Mouse (Mus musculus): ENCODE measurements around the gene Krt42.
"Not testable (repeated sequence)": the region's sequence is repeated elsewhere in the genome, so short reads cannot be mapped to it uniquely, and the experiment has no call there.

The Krt42 gene

DNA sequence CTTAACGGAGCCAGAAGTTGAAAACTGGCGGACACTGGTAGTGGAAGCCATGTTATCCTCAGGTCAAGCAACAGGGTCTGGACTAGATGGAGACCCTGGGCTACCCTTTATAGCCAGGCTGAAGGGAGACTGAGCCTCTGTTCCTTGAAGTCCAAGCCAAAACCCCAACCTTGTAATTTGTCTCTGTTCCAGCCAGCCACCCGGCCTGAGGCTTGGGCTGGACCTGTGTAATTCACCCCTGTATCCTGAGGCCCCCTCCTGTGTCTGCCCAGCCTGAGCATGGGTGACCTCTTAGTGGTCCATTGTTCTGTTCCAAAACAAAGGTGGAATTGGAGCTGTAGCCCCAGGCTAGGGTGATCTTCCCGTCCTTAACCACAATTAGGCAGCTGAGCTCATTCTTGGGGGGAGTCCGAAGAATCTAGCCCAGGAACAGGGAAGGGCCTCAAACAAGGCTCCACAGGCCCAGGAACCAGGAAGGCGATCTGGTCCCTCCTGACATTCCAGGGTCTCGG lies at the start of gene Krt42:
Gene Krt42, minus strand, starts transcription at position 51 of the 512 bp plus-strand sequence.
- DNase-seq (ENCODE audit: low spot score) = no peak

DNA sequence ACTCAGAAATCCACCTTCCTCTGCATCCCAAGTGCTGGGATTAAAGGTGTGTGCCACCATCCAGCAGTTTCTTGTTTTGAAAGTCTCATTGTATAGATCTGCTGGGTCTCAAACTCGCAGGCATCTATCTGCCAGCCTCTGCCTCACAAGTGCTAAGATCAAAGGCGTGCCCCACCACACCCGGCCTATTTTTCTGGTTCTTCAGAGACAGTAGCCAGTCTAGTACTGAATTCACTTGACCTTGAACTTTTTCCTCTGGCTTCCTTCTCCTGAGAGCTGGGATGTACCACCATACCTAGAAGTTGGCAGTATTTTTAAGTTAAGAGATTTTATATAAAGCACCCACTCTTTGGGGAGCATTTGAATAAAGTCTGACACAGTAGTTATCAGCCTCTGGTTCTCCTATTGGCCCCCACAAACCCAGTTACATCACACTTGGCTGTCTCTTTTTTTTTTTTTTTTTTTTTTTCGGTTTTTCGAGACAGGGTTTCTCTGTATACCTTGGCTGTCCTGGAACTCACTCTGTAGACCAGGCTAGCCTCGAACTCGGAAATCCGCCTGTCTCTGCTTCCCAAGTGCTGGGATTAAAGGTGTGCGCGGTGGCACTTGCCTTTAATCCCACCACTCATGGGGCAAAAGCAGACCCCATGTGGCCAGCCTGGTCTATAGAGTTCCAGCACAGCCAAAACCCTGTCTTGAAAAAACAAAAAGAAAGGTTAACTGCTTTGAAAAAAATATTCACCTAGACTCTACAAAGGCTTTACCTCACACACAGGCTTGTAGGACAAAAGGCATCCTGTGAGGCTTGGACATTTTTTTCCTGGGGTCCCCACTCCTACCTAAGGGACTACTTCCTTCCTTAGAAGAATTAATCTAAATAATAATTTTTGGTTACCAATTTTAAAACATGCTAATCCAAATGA lies 49.1 kb upstream of the Krt42 start:
- no peak for DNase-seq (ENCODE audit: low spot score)

GRCm38 (mm10) chr11:100317826-100318380 lies 48.2 kb upstream of the Krt42 start:
- no peak for DNase-seq (ENCODE audit: low spot score)

DNA sequence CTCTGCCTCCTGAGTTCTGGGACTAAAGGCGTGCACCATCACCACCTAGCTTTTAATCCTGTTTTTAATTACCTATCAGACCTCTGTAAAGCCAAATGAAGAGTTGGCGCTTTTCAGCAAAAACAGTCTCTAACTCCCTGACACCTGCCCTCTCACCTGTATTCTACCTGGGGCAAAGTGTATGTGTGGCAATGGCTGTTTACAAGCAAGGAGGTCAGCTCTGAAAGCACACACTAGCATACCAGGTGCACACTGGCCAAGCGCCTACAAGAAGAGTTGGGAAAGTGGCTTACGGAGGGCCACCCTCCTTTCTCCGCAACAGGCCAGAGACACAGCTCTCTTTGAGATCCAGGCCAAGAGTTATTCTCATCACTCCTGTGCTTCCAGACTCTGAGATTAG lies 45.8 kb upstream of the Krt42 start:
- no peak for DNase-seq (ENCODE audit: low spot score)

DNA sequence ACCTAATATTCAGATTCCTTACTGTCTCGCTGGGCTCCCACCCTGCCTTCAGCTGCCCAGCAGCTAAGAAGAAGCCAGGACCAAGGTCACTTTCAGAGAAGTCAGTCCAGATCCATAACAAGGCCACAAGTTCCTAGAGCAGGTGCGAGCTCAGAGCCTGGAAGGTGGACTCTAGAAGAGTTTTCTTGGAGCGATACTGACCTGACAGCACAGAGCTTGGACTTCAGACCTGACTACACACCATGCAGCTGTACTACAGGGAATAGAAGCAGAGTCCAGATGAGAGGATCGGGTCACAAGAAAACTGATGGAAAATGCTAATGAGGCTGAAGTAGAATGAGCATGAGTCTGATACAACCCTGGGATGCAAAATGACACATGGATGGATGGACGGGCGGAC lies 43.8 kb upstream of the Krt42 start:
- no peak for DNase-seq (ENCODE audit: low spot score)

DNA sequence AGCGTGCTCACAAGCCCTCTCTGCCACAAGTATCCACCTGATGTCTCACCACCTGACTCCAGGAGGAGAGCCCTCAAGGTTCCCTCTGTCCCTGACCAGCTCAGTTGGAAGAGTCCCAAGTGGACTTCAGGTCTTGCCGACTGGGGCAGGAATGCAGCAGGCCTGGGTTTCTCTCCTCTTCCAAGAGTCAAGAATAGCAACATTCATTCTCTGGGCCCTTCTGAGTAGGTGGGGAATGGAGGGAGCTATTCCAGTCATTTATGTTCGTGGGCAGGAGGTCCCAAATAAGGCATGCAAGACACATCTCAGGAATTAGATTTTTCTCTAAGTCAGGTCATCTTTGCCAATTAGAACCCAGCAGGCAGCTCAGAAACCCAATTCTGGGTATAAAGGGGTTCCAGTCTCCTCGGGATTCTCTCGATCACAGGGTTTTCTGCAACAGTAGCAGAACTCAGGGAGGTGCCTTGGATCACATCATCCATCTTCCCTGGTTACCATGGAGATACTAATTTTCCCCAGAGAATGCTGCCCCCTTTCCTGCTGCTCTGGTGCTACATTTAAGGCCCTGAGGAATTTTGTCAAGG lies 42.5 kb upstream of the Krt42 start:
- DNase-seq (ENCODE audit: low spot score) = no peak

DNA sequence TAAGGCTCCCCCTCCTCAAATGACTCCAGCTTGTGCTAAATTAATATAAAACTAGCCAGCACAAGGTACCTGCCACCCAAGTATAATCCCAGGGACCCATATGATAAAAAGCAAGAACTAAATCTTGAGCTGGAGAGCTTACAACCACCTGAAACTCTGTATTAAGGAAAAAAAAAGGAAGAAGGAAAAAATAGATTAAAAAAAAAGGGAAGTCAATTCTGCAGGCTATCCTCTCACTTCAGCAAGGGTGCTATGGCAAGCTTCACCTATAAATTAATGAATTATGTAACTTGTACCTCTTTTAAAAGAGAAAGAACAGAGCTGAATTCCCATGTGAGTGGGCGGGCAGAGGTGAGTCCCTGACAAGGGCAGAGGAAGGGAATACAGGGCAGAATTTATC lies 42.0 kb upstream of the Krt42 start:
- DNase-seq (ENCODE audit: low spot score) = no peak

GRCm38 (mm10) chr11:100308672-100309071 lies 39.0 kb upstream of the Krt42 start:
- not testable (repeated sequence) for DNase-seq (ENCODE audit: low spot score)

- DNase-seq (ENCODE audit: low spot score) = no peak
Measured at GRCm38 (mm10) chr11:100307900-100308299, 38.2 kb upstream of the Krt42 start.

DNA sequence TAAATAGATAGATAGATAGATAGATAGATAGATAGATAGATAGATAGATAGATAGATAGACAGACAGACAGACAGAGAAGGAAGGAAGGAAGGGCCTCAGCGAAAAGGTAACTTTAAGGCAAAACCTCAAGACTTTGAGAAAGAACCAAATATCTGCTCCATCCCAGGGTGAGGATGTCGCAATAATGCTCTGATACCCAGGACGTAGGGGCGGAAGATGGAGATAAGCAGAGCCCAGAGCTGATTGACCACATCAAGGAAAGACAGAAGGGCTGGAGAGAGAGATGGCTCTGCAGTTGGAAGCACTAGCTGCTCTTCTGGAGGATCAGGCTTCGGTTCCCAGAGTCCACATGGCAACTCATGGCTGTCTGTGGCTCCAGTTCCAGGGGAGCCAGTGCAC lies 31.6 kb upstream of the Krt42 start:
- no peak for DNase-seq (ENCODE audit: low spot score)

- DNase-seq (ENCODE audit: low spot score) = peak; percentile 52
Measured at GRCm38 (mm10) chr11:100300293-100300692, 30.6 kb upstream of the Krt42 start.

DNA sequence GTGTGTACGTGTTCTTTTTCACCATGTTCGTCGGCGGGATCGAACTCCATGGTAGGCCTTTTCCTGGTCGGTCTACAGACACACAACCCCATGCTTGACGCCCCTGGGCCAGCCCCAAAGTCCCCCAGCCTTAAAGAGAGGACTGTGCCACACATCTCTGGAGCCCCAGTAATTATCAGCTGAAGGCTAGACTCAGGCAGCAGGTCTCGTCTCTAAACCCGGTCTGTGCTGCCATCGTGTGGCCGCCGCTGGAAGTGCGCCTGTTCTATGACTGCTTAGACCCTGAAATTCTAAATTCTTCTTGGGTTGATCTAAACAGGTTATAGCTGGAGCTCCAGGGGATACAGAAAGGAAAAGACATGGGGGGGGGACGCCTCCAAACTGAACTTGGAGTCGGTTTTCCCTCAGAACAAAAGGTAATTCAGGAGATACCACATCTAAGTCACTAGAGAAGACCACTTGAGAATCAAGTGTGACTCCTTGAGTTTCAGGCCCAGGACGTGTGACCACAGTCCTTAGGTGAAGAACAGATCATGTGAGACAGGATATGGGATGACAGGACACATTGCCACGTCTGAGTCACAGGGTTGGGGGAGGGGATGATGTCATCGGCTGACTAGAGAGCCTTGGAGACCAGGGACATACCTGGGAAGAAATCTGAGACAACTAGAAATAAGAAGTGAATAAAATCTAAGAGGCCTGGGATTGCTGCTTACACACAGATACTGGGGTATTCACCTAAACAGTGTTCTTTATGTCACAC lies 28.8 kb upstream of the Krt42 start:
- peak; percentile 76 for DNase-seq (ENCODE audit: low spot score)

GRCm38 (mm10) chr11:100297801-100298200 lies 28.1 kb upstream of the Krt42 start:
- peak; percentile 28 for DNase-seq (ENCODE audit: low spot score)

GRCm38 (mm10) chr11:100295308-100295707 lies 25.6 kb upstream of the Krt42 start:
- peak; percentile 80 for DNase-seq (ENCODE audit: low spot score)

GRCm38 (mm10) chr11:100292884-100293283 lies 23.2 kb upstream of the Krt42 start:
- DNase-seq (ENCODE audit: low spot score) = no peak

DNA sequence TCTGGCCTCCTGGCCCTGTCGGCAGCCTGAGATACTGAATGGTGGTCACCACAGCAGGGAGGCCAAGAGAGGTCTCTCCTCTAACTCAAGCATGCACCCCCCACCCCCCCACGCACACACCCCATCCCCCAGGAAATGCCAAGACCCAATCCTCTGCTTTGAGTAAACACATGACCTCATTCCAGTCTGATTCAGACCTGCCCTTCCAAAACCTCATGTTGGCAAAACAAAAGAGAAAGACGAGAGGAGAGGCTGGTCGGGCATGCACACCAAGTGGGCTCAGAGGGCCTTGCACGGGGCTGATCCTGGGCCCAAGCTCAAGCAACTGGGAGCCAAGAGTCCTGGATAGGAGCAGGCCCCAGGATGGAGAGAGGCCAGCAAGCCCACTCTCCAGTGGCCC lies 20.6 kb upstream of the Krt42 start:
- DNase-seq (ENCODE audit: low spot score) = no peak

DNA sequence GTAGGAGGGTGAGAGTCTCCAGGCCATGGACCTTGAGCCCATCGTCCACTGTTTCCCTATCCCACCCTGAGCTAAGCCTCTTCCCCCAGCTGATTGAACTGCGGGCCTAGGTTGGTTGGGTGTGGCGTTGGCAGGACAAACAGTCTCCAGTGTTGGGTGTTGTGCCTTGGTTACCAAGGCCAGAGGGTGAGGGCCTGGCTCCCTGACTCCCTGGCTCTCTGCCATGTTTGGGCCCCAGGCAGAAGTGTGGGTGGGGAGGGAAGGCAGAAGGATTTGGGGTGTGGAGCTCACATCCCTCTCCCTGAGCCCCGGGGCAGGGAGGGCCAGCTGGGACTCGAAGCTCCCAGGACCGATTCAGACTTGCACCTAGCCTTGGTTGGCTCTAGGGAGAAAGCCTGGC lies 19.3 kb upstream of the Krt42 start:
- DNase-seq (ENCODE audit: low spot score) = peak; percentile 65

- DNase-seq (ENCODE audit: low spot score) = peak; percentile 43
Measured at GRCm38 (mm10) chr11:100287024-100287423, 17.4 kb upstream of the Krt42 start.

- no peak for DNase-seq (ENCODE audit: low spot score)
Measured at GRCm38 (mm10) chr11:100284988-100285387, 15.3 kb upstream of the Krt42 start.

DNA sequence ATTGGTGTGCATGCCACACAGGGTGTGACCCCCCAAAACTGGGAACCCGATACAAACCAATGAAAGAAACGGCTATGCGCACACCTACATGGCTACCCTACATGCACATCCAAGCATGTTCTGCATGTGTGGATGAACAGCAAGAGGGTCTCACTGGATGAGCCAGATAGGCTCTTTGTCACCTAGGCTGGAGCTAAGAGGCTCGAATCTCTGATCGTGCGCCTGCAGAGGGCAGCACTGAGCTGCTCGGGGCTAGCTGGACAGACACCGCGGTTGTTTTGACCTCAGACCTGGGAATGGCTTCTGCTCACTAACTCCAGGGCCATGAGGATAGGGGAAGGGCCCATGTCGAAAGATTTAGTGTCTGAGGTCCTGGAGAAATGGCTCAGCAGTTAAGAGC lies 12.9 kb upstream of the Krt42 start:
- peak; percentile 50 for DNase-seq (ENCODE audit: low spot score)

GRCm38 (mm10) chr11:100281596-100282544 lies 12.2 kb upstream of the Krt42 start:
- DNase-seq (ENCODE audit: low spot score) = peak; percentile 80

All from testis, postnatal 14 days (tissue).